Mouse (Mus musculus): Measurements from ENCODE around the gene Hes2. TPM values are rescaled to one million over a fixed set of nuclear protein-coding genes. Genes with fewer than 3 reads are reported as not detected.
A peak's percentile ranks its signal among the peaks of the same experiment; 100 is the strongest.

Gene Hes2
- polyA plus RNA-seq, 1 experiment = not detected

- DNase-seq (ENCODE audit: low read depth) = peak; percentile 23
Observed at GRCm38 (mm10) chr4:152178916-152179705, 20.4 kb downstream of the Hes2 start.

DNA sequence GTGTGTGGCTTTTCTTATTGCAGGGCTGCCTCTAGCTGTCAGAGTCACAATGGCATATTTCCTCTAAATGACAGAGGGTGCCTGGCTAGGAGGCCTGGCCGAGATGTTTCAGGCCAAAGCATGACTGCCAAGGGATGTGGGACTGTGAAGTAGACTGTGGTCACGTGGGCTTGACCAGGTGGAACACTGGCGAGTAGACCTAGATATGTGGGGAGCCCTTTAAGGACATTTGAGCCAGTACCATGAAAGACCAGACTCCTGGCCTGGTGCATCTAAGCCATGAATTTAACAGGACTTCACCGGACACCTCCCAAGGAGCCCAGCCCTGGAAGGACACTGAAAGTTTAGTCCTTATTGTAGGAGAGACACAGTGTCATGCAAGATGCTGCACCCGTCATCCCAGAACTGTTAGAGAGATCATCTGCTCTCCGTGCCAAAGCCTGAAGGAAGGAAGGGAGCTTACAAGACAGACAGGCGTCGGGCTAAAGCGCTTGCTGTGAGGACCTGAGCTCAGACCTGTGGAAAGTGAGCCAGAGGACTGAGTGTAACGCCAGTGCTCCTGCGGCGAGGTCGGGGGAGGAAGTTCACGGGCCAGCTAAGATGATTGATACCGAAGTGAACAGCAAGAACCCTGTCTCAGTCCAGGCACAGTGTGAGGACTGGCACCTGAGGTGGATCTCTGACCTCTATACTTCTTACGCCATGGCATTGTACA is 21.4 kb downstream of the Hes2 start:
- TF ChIP-seq CTCF (IDR thresholded peaks at IDR 0.05; ENCODE audit: borderline replicate concordance, extremely low read depth, insufficient read depth, insufficient read length) = no peak
- TF ChIP-seq POLR2A (IDR thresholded peaks at IDR 0.05; ENCODE audit: borderline replicate concordance, extremely low read depth, insufficient read depth, insufficient read length, poor library complexity, severe bottlenecking) = no peak
- no peak for DNase-seq (ENCODE audit: low read depth)

More at GRCm38 (mm10) chr4:152178916-152179705, 20.4 kb downstream of the Hes2 start:
- no peak for TF ChIP-seq CTCF (IDR thresholded peaks at IDR 0.05; ENCODE audit: borderline replicate concordance, extremely low read depth, insufficient read depth, insufficient read length)
- TF ChIP-seq POLR2A (IDR thresholded peaks at IDR 0.05; ENCODE audit: borderline replicate concordance, extremely low read depth, insufficient read depth, insufficient read length, poor library complexity, severe bottlenecking) = no peak

DNA sequence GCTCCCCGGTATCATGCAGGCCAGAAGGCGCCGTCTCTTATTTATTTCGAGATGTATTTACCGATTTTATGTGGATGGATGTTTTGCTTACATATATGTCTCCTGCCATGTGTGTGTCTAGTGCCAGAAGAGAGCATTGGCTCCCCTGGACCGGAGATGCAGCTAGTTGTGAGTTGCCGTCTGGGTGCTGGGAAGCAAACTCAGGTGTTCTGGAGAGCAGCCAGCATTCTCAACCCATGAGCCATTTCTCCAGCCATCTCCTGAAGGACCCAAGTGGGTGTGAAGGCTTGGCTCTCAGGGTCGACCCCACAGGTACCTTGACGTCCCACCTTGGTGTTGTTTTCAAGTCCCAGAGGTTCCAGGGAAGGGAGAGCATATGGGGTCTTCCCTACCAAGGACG is 23.5 kb downstream of the Hes2 start:
- TF ChIP-seq POLR2A (IDR thresholded peaks at IDR 0.05; ENCODE audit: borderline replicate concordance, extremely low read depth, insufficient read depth, insufficient read length, poor library complexity, severe bottlenecking) = no peak
- TF ChIP-seq CTCF (IDR thresholded peaks at IDR 0.05; ENCODE audit: borderline replicate concordance, extremely low read depth, insufficient read depth, insufficient read length) = no peak
- no peak for DNase-seq (ENCODE audit: low read depth)

GRCm38 (mm10) chr4:152184353-152185035 is 25.8 kb downstream of the Hes2 start:
- TF ChIP-seq POLR2A (IDR thresholded peaks at IDR 0.05; ENCODE audit: borderline replicate concordance, extremely low read depth, insufficient read depth, insufficient read length, poor library complexity, severe bottlenecking) = no peak
- TF ChIP-seq CTCF (IDR thresholded peaks at IDR 0.05; ENCODE audit: borderline replicate concordance, extremely low read depth, insufficient read depth, insufficient read length) = peak; percentile 32; the same call in 1 of the 2 replicates
- peak; percentile 75 for DNase-seq (ENCODE audit: low read depth)

DNA sequence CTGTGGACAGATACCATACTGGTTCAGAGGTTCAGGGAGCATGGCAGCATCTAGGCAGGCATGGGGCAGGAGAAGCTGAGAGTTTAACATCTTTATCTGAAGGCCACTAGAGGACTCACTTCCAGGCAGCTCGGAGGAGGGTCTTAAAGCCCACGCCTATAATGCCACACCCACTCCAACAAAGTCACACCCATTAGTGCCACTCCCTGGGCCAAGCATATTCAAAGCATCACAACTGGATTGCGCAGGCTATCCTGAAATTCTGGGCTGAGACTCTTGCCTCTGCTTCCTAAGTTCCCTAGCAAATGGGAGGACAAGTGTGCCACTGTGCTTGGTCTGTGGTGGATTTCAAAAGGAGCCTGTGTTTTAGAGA is 26.5 kb downstream of the Hes2 start:
- peak; percentile 82 for DNase-seq (ENCODE audit: low read depth)
- TF ChIP-seq POLR2A (IDR thresholded peaks at IDR 0.05; ENCODE audit: borderline replicate concordance, extremely low read depth, insufficient read depth, insufficient read length, poor library complexity, severe bottlenecking) (no peak), CTCF (IDR thresholded peaks at IDR 0.05; ENCODE audit: borderline replicate concordance, extremely low read depth, insufficient read depth, insufficient read length) (peak; percentile 30; the same call in 1 of the 2 replicates)

DNA sequence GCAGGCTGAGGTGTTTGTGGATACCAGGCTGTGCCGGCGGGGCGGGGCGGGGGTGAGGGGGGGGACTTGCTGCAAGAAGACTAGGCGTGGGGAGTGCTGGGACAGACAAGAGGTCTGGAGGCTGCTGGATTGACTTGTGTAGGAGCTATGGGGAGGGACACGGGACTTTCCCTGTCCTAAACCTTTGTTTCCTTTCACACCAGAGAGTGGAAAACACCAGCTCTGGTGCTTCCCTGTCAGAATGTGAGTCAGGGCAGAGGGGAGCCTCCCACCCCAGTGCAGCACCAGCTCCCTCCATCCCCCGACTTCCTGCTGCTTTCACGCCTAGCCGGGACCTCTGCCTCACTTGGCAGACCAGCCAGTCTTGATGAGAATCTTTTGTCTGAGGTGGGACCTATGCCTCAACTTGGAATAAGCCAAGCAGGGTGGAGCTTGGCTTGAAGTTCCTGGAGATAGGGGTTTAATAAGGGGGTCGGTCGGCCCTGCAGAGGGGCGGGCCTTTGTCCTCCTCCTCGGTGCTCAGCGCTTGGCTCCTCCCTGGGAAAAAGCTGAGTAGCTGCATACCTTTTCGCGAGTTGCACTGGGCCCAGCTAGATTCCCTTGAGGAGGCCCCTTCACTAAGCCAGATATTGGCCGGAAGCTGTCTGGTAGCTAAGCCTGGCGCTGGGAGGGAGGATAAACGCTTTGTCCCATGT is 27.0 kb downstream of the Hes2 start:
- DNase-seq (ENCODE audit: low read depth) = peak; percentile 90
- no peak for TF ChIP-seq CTCF (IDR thresholded peaks at IDR 0.05; ENCODE audit: borderline replicate concordance, extremely low read depth, insufficient read depth, insufficient read length)
- TF ChIP-seq POLR2A (IDR thresholded peaks at IDR 0.05; ENCODE audit: borderline replicate concordance, extremely low read depth, insufficient read depth, insufficient read length, poor library complexity, severe bottlenecking) = no peak

DNA sequence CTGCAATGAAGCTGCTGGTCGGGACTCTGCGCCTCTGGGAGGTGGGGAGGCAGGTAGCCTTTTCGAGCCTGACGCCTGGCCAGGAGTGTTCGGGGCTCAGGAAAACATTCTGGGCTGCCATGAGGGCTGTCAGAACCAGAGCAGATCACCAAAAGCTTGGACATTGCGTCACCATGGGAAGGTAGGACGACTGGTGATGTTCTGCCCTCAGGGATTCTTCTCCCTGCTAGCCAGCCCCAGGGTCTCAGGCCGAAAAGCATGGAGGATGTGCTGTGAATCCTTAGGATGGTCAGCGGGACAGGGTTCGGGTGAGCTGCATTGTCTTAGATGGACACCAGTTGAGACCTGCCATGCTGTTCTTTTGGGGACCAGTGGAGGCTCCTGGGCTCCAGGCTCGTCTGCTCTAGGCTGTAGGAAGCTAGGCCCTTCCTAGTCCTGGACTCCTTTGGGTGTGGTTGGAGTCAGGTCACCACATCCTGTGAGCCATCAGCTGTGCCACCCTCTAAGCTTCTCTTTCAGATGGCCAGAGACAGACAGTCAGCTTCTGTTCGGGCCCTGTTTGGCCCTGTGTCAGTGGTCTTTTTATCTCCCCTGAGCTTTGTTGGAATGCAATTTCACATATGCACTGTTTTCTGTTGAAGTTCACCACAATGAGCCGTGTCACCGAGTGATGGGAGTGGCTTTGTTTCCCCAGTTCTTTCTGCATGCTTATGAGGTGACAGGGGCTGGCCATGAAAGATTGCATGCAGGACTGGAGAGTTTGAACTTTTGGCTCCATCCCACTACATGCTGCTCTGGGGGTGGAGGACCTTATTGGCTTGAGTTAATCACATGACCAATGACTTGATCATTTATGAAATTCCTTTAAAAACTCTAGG is 27.8 kb downstream of the Hes2 start:
- DNase-seq (ENCODE audit: low read depth) = peak; percentile 43
- TF ChIP-seq POLR2A (IDR thresholded peaks at IDR 0.05; ENCODE audit: borderline replicate concordance, extremely low read depth, insufficient read depth, insufficient read length, poor library complexity, severe bottlenecking) (no peak), CTCF (IDR thresholded peaks at IDR 0.05; ENCODE audit: borderline replicate concordance, extremely low read depth, insufficient read depth, insufficient read length) (no peak)

GRCm38 (mm10) chr4:152187142-152187541 is 28.5 kb downstream of the Hes2 start:
- TF ChIP-seq POLR2A (IDR thresholded peaks at IDR 0.05; ENCODE audit: borderline replicate concordance, extremely low read depth, insufficient read depth, insufficient read length, poor library complexity, severe bottlenecking) (no peak), CTCF (IDR thresholded peaks at IDR 0.05; ENCODE audit: borderline replicate concordance, extremely low read depth, insufficient read depth, insufficient read length) (no peak)
- no peak for DNase-seq (ENCODE audit: low read depth)

DNA sequence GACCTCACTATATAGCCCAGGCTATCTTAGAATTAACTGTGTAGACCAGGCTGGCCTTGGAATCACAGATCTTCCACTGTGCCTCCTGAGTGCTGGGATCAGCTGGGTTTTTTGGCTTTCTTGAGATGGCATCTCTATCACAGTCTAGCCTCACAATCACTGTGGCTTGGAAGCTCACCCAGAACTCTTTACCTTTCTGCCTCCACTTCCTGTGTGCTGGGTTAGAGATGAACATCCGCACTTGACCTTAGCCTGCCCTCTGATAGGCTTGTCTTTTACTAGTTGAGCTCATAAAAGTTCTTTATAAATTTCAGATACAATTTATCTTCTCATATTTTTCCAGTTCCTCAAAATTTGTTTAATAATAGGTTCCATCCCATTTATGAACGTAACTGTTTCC is 30.0 kb downstream of the Hes2 start:
- no peak for DNase-seq (ENCODE audit: low read depth)
- no peak for TF ChIP-seq POLR2A (IDR thresholded peaks at IDR 0.05; ENCODE audit: borderline replicate concordance, extremely low read depth, insufficient read depth, insufficient read length, poor library complexity, severe bottlenecking)
- no peak for TF ChIP-seq CTCF (IDR thresholded peaks at IDR 0.05; ENCODE audit: borderline replicate concordance, extremely low read depth, insufficient read depth, insufficient read length)

GRCm38 (mm10) chr4:152189071-152189470 is 30.4 kb downstream of the Hes2 start:
- DNase-seq (ENCODE audit: low read depth) = no peak
- TF ChIP-seq CTCF (IDR thresholded peaks at IDR 0.05; ENCODE audit: borderline replicate concordance, extremely low read depth, insufficient read depth, insufficient read length) = no peak
- TF ChIP-seq POLR2A (IDR thresholded peaks at IDR 0.05; ENCODE audit: borderline replicate concordance, extremely low read depth, insufficient read depth, insufficient read length, poor library complexity, severe bottlenecking) = no peak

Data from brain, embryonic 14.5 days (tissue).